Mouse (Mus musculus): ENCODE measurements around the gene Arhgef3.

DNA sequence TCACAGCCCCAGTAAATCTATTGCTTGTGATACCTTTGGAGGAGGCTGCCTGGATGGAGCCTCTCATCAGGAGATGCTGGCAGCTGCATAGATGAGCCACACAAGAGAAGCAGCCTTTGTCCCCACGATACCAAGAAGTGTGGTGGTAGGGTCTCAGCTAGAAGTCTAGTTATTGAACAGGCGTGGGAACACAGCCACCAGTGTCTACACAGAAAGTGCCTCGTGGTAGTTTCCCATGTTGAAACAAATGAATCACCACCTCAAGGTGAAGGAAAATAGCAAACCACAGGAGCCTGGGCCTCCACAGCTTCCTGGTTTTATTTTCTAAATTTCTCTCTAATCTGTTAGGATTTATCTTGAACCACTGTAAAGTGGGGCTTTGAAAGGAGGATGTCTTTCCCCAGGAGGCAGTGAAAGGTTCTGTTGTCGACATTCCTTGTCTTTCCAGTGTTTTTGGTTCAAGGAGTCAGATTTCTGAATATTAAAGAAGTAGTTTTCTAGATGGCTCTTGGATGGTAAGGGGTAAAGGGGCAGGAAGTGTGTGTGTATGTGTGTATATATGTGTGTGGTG lies 119.7 kb downstream of the Arhgef3 start:
- TF ChIP-seq CTCF (IDR thresholded peaks at IDR 0.05; ENCODE audit: low read depth, low read length) (no peak), GATA2 (IDR thresholded peaks at IDR 0.05; ENCODE audit: borderline replicate concordance, low read depth, low read length) (no peak), GATA1 (IDR thresholded peaks at IDR 0.05; ENCODE audit: borderline replicate concordance, low read length) (no peak), POLR2AphosphoS5 (IDR thresholded peaks at IDR 0.05; ENCODE audit: insufficient replicate concordance, low read depth, low read length) (no peak)

Data from G1E (cell line).